Mouse (Mus musculus): ENCODE measurements at regions not wholly inside any gene's neighbourhood (a gene's known extent, or its start where the extent isn't known, plus 50 kb on each side); places are given as distances from the start of the nearest gene placed in this dataset.

- no peak for DNase-seq (ENCODE audit: low spot score in 2 of 2)
Measured at GRCm38 (mm10) chr6:127379511-127379910, 67.1 kb upstream of the Parp11 start.

DNA sequence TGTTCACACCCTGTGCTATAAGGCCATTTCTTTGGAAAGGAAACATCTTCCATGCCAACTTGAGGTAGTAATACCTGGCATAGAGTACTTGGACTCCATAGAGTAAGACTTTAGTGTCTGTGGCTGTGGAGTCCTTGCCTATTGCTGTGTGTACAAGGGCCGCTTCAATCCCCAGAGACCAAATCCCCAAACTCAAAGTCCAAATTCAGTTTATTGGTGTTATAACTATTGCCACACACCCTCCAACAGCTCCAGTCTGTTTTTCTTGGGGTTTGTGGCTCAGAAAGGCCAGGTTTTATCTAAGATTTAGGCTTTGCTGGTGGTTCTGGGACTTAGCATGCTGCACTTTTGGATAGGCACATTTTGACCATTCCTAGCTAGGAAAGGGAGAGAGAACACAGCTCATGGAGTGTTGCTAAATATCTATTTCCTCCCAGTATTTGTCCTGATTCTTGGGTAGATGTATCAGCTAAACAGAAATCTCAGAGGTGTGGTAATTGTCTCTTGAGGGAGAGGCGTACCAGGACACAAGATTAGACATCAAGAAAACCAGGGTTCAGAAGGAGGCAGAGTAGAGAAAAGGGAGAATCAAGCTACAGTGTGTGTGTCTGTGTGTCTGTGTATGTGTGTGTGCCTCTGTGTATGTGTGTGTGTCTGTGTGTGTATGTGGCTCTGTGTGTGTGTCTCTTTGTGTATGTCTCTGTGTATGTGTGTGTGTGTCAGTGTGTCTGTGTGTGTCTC is 65.3 kb upstream of the Parp11 start:
- no peak for DNase-seq (ENCODE audit: low spot score in 2 of 2)

- DNase-seq (ENCODE audit: low spot score in 2 of 2): no peak
Measured at GRCm38 (mm10) chr6:127391258-127392011, 55.2 kb upstream of the Parp11 start.

DNA sequence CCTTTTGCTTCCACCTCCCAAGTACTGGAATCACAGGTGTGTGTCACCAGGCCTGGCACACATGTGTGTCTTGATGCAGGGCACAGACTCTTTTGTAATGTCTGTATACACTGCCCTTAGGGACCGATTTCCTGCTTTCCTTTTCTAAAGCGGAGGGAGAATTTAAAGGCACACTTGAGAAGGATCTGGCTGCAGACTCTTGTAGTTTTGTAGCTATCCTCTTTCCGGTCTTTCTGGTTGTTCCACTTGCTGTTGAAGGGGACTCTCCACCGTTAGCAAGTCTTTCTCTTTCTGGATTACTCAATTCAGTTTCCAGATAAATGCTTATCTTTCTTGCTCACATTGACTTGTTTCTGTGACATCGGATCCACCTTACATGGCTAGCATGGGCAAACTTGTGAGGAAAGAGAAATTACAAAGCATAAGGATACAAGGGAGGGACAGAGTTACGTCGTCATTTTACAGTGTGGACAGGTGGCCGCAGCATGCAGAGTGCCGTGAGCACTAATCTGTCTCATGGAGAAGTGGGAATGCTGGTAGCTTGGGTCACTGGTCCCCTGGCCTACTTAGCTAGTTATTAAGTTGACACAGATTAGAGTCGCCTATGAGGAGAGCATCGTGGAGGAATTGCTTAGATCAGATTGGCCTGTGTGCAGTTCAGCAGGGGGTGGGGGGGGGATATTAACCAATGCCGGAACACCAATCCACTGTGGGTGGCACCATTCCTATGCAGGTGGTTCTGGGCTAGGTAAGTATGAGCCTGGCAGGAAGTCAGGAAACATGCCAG is 54.4 kb upstream of the Parp11 start:
- no peak for DNase-seq (ENCODE audit: low spot score in 2 of 2)

DNA sequence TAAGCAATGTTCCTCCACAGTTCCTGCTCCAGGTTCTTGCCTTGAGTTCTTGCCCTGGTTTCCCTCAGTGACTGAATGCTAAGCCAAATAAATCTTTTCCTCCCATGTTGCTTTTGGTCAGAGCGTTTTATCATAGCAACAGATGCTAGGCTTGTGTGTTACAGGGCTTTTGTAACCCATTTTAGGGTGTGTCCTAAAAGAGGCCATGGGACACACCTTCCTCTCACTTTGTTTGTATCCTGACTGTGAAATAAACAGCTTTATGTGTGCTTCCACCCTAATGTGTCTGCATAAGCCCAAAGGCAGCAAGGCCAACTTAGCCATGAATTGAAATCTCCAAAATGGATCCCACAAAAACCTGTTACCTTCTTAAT is 53.9 kb upstream of the Parp11 start:
- no peak for DNase-seq (ENCODE audit: low spot score in 2 of 2)

GRCm38 (mm10) chr6:127393907-127394600 is 52.6 kb upstream of the Parp11 start:
- no peak for DNase-seq (ENCODE audit: low spot score in 2 of 2)
